Mouse (Mus musculus): ENCODE results near the gene 2010111I01Rik.

GRCm38 (mm10) chr13:63102848-63103585, 138.3 kb downstream of the 2010111I01Rik start:
- TF ChIP-seq CTCF (IDR thresholded peaks at IDR 0.05; ENCODE audit: low read depth) (no peak), EP300 (IDR thresholded peaks at IDR 0.05; ENCODE audit: low read depth) (no peak)

Measured in liver, embryonic 14.5 days (tissue).